Mouse (Mus musculus) embryonic fibroblast, embryonic 13.5 days (primary cell): ENCODE data around the gene Kcnd3.

Source experiments
- CTCF ChIP-seq: IDR thresholded peaks from 2 replicates; pipeline ENCODE4 v1.5.1; 2011; ENCODE audit warnings: mild to moderate bottlenecking, control low read depth, low read length, moderate library complexity, borderline replicate concordance; ENCODE audit not compliant: insufficient read depth
- POLR2A ChIP-seq: IDR thresholded peaks from 2 replicates; pipeline ENCODE4 v1.6.1; 2011; ENCODE audit warnings: low read depth, mild to moderate bottlenecking, control low read depth, low read length, moderate library complexity

- TF ChIP-seq CTCF: no peak
- TF ChIP-seq POLR2A: no peak
Observed at GRCm38 (mm10) chr3:105585734-105586159, 133.6 kb downstream of the Kcnd3 start.
